Mouse (Mus musculus): ENCODE results near the gene M1ap. TPM values are rescaled to one million over a fixed set of nuclear protein-coding genes. Genes with fewer than 3 reads are reported as not detected.

The M1ap gene
- polyA plus RNA-seq, 1 experiment: 0.92 TPM

DNA sequence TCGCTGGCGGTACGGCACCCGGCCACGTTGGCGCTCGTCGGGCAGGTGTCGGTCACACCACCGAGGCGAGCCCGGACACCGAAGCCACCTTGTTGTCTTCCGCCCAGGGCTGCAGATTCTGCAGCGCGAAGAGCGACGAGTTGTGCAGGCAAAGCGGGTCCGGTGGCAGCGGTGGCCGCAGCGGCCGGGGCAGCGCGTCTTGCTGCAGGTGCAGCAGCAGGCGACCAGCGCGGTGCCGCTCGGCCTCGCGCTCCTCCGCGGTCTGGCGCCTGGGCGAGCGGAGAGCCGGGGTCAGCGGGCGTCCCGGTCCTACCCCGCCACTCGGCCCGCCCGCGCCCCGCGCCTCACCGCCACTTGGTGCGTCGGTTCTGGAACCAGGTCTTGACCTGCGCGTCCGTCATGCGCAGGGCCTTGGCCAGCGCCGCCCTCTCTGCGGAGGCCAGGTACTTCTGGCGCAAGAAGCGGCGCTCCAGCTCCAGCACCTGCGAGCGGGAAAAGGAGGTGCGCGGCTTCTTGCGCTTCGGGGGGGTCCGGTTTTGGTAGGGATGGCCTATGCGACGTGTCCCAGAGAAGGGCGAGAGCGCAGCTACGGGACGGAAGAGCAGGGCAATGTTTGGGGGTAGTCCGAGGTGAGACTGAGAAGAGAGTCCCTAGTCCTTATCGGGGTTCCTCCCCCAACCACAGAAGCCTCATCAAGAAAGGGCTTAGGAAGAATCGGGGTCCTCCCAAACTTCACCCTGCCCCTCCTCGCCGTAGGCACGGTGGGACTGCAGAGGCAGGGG lies 122.2 kb downstream of the M1ap start:
- Histone ChIP-seq H3K79me2 (ENCODE audit: control insufficient read depth, insufficient read depth) (no peaks in the 10 kb centered on the region), H3K4me2 (ENCODE audit: low read depth) (no peak overlapping the region), H3K4me3 (no peak overlapping the region), H3K27me3 (ENCODE audit: control insufficient read depth, insufficient read depth, insufficient read length) (peaks cover 70% of the 10 kb centered on the region), H3K36me3 (ENCODE audit: control insufficient read depth, insufficient read depth) (no peaks in the 10 kb centered on the region), H3ac (ENCODE audit: control insufficient read depth, insufficient read length) (no peak overlapping the region)
- no peak for TF ChIP-seq REST (IDR thresholded peaks at IDR 0.05; ENCODE audit: insufficient read depth, insufficient read length)
- TF ChIP-seq CEBPB (IDR thresholded peaks at IDR 0.05; ENCODE audit: insufficient read depth, poor library complexity, severe bottlenecking): no peak
- TF ChIP-seq SRF (IDR thresholded peaks at IDR 0.05; ENCODE audit: control insufficient read depth, insufficient read length, low read depth): no peak
- no peak for TF ChIP-seq TCF12 (IDR thresholded peaks at IDR 0.05; ENCODE audit: insufficient read depth, poor library complexity, severe bottlenecking)
- TF ChIP-seq E2F4 (IDR thresholded peaks at IDR 0.05; ENCODE audit: insufficient read depth): no peak
- TF ChIP-seq TCF3 (IDR thresholded peaks at IDR 0.05; ENCODE audit: insufficient read length, low read depth): no peak
- no peak for TF ChIP-seq POLR2A (IDR thresholded peaks at IDR 0.05; ENCODE audit: insufficient read length, low read depth)
- TF ChIP-seq MAX (IDR thresholded peaks at IDR 0.05; ENCODE audit: low read depth): no peak
- TF ChIP-seq POLR2AphosphoS2 (IDR thresholded peaks at IDR 0.05; ENCODE audit: insufficient read length, low read depth): no peak
- TF ChIP-seq USF1 (IDR thresholded peaks at IDR 0.05; ENCODE audit: low read depth): no peak
- TF ChIP-seq MYOG (IDR thresholded peaks at IDR 0.05; ENCODE audit: control insufficient read depth in 1 of 3, insufficient read depth in 1 of 3, insufficient read length in 2 of 3, low read depth in 2 of 3): no peak
- TF ChIP-seq MYOD1 (IDR thresholded peaks at IDR 0.05; ENCODE audit: control insufficient read depth in 1 of 3, insufficient read length in 2 of 3, low read depth in 2 of 3): no peak

DNA sequence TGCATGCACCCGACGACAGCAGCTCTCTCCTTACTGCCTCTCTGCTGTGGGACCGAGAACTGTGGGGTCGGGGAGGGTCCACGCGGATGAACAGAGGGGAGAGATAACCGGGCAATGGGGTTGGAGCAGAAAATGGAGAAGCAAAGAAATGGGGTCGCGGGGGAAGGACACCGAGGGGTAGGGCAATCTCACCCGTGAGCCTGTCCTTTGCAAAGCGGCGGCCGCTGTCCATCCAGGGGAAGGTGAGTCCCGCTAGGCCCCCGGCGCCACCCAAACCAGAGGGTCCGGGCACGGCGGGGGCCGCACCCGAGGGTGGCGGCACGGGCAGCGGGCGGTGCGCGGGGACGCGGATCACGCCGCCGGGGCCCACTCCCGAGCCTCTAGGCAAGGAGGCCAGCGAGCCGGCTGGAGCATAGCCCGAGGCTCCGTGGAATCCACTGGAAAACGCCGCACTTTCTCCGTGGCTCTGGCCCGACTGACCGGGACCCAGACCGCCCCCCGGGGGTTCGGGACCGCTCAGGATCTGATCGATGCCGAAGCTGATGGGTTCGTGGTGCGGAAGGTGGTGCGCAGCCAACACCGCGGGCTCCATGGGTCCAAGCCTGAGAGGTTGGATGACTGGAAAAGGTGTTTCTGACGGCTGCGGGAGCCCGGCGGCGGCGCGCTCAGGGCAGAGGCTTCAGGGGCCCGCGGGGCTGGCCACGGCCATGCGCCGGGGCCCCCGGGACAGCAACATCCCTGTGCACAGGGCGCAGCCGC lies 123.0 kb downstream of the M1ap start:
- Histone ChIP-seq H3K4me3 (no peak overlapping the region), H3K27me3 (ENCODE audit: control insufficient read depth, insufficient read depth, insufficient read length) (peaks cover 63% of the 10 kb centered on the region), H3K4me2 (ENCODE audit: low read depth) (no peak overlapping the region), H3K79me2 (ENCODE audit: control insufficient read depth, insufficient read depth) (no peaks in the 10 kb centered on the region), H3ac (ENCODE audit: control insufficient read depth, insufficient read length) (no peak overlapping the region), H3K36me3 (ENCODE audit: control insufficient read depth, insufficient read depth) (no peaks in the 10 kb centered on the region)
- TF ChIP-seq REST (IDR thresholded peaks at IDR 0.05; ENCODE audit: insufficient read depth, insufficient read length) (no peak), CEBPB (IDR thresholded peaks at IDR 0.05; ENCODE audit: insufficient read depth, poor library complexity, severe bottlenecking) (no peak), TCF12 (IDR thresholded peaks at IDR 0.05; ENCODE audit: insufficient read depth, poor library complexity, severe bottlenecking) (no peak), TCF3 (IDR thresholded peaks at IDR 0.05; ENCODE audit: insufficient read length, low read depth) (no peak), POLR2AphosphoS2 (IDR thresholded peaks at IDR 0.05; ENCODE audit: insufficient read length, low read depth) (no peak), SRF (IDR thresholded peaks at IDR 0.05; ENCODE audit: control insufficient read depth, insufficient read length, low read depth) (no peak), USF1 (IDR thresholded peaks at IDR 0.05; ENCODE audit: low read depth) (no peak), MYOG (IDR thresholded peaks at IDR 0.05; ENCODE audit: control insufficient read depth in 1 of 3, insufficient read depth in 1 of 3, insufficient read length in 2 of 3, low read depth in 2 of 3) (no peak), POLR2A (IDR thresholded peaks at IDR 0.05; ENCODE audit: insufficient read length, low read depth) (no peak), MYOD1 (IDR thresholded peaks at IDR 0.05; ENCODE audit: control insufficient read depth in 1 of 3, insufficient read length in 2 of 3, low read depth in 2 of 3) (no peak), MAX (IDR thresholded peaks at IDR 0.05; ENCODE audit: low read depth) (no peak), E2F4 (IDR thresholded peaks at IDR 0.05; ENCODE audit: insufficient read depth) (no peak)

DNA sequence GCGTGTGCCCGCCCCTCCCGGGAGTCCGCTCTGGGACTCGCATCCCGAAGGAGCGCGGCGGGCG lies 123.4 kb downstream of the M1ap start, which contains the start of gene Tlx2:
Gene Tlx2, minus strand, starts transcription at position 47 of the 64 bp plus-strand sequence.
- Histone ChIP-seq H3K4me3 (no peak within 1 kb of the TSS), H3K79me2 (ENCODE audit: control insufficient read depth, insufficient read depth) (no peaks in the 10 kb centered on the region), H3ac (ENCODE audit: control insufficient read depth, insufficient read length) (no peak within 1 kb of the TSS), H3K4me2 (ENCODE audit: low read depth) (no peak within 1 kb of the TSS), H3K27me3 (ENCODE audit: control insufficient read depth, insufficient read depth, insufficient read length) (peaks cover 60% of the 10 kb centered on the region), H3K36me3 (ENCODE audit: control insufficient read depth, insufficient read depth) (no peaks in the 10 kb centered on the region)
- TF ChIP-seq POLR2A (IDR thresholded peaks at IDR 0.05; ENCODE audit: insufficient read length, low read depth) (no peak), POLR2AphosphoS2 (IDR thresholded peaks at IDR 0.05; ENCODE audit: insufficient read length, low read depth) (no peak), MYOG (IDR thresholded peaks at IDR 0.05; ENCODE audit: control insufficient read depth in 1 of 3, insufficient read depth in 1 of 3, insufficient read length in 2 of 3, low read depth in 2 of 3) (no peak), TCF12 (IDR thresholded peaks at IDR 0.05; ENCODE audit: insufficient read depth, poor library complexity, severe bottlenecking) (no peak), E2F4 (IDR thresholded peaks at IDR 0.05; ENCODE audit: insufficient read depth) (no peak), USF1 (IDR thresholded peaks at IDR 0.05; ENCODE audit: low read depth) (no peak), TCF3 (IDR thresholded peaks at IDR 0.05; ENCODE audit: insufficient read length, low read depth) (no peak), SRF (IDR thresholded peaks at IDR 0.05; ENCODE audit: control insufficient read depth, insufficient read length, low read depth) (no peak), REST (IDR thresholded peaks at IDR 0.05; ENCODE audit: insufficient read depth, insufficient read length) (no peak), MAX (IDR thresholded peaks at IDR 0.05; ENCODE audit: low read depth) (no peak), MYOD1 (IDR thresholded peaks at IDR 0.05; ENCODE audit: control insufficient read depth in 1 of 3, insufficient read length in 2 of 3, low read depth in 2 of 3) (no peak), CEBPB (IDR thresholded peaks at IDR 0.05; ENCODE audit: insufficient read depth, poor library complexity, severe bottlenecking) (no peak)

DNA sequence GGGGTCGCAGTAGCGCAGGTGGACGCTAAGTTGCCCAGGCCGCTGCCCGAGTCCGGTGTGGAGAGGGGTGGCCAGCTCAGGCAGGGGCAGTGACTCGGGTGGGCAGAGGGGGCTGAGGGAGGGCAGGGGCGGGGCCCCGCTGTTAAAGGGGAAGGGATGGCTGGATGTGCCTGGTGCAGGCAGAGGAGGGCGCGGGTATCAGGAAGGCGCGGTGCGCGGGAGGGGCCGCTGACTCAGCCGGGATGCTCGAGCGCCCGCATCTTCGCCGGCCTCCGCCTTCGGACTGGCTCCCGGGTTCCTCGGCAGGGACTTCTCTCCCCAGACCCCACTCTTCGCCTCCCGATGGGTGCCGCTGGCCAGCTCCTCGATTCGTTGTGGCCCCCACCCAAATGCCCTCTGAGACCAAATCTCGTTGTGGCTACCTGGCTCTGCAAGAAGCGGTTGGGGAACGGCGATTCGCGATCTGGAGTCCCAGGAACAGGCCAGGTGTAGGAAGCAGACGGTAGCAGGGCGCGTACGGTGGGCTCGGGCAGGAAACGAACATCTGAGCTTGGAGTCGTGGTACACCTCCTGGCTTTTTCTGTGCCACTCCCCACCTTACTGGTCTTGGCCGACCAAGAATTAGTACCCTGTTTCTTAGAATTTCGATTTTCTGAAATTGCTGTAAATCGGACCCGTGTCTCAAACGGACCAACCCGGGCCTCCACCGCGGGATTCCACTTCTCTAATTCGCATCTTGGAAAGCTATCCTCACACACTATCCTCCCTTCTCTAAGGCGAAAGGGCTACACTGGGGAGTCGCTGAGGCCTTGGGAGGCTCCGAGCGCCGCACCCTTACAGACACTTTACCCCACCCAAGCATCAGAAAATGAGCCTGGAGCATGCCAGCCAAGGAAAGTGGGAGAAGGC lies 123.9 kb downstream of the M1ap start:
- Histone ChIP-seq H3K27me3 (ENCODE audit: control insufficient read depth, insufficient read depth, insufficient read length) (peaks cover 57% of the 10 kb centered on the region), H3K79me2 (ENCODE audit: control insufficient read depth, insufficient read depth) (no peaks in the 10 kb centered on the region), H3ac (ENCODE audit: control insufficient read depth, insufficient read length) (no peak overlapping the region), H3K36me3 (ENCODE audit: control insufficient read depth, insufficient read depth) (no peaks in the 10 kb centered on the region), H3K4me2 (ENCODE audit: low read depth) (no peak overlapping the region), H3K4me3 (no peak overlapping the region)
- TF ChIP-seq TCF12 (IDR thresholded peaks at IDR 0.05; ENCODE audit: insufficient read depth, poor library complexity, severe bottlenecking) (no peak), POLR2AphosphoS2 (IDR thresholded peaks at IDR 0.05; ENCODE audit: insufficient read length, low read depth) (no peak), REST (IDR thresholded peaks at IDR 0.05; ENCODE audit: insufficient read depth, insufficient read length) (no peak), CEBPB (IDR thresholded peaks at IDR 0.05; ENCODE audit: insufficient read depth, poor library complexity, severe bottlenecking) (no peak), MYOD1 (IDR thresholded peaks at IDR 0.05; ENCODE audit: control insufficient read depth in 1 of 3, insufficient read length in 2 of 3, low read depth in 2 of 3) (no peak), MAX (IDR thresholded peaks at IDR 0.05; ENCODE audit: low read depth) (no peak), SRF (IDR thresholded peaks at IDR 0.05; ENCODE audit: control insufficient read depth, insufficient read length, low read depth) (no peak), USF1 (IDR thresholded peaks at IDR 0.05; ENCODE audit: low read depth) (no peak), TCF3 (IDR thresholded peaks at IDR 0.05; ENCODE audit: insufficient read length, low read depth) (no peak), MYOG (IDR thresholded peaks at IDR 0.05; ENCODE audit: control insufficient read depth in 1 of 3, insufficient read depth in 1 of 3, insufficient read length in 2 of 3, low read depth in 2 of 3) (no peak), E2F4 (IDR thresholded peaks at IDR 0.05; ENCODE audit: insufficient read depth) (no peak), POLR2A (IDR thresholded peaks at IDR 0.05; ENCODE audit: insufficient read length, low read depth) (no peak)
